Mouse (Mus musculus) right cerebral cortex, postnatal 4 days (tissue): ENCODE results near the gene Prkab1.

ENCODE experiments used
- DNase-seq: peaks from one replicate; pipeline ENCODE4 v3.0.0-alpha.2; 2022

Prkab1 gene

DNA sequence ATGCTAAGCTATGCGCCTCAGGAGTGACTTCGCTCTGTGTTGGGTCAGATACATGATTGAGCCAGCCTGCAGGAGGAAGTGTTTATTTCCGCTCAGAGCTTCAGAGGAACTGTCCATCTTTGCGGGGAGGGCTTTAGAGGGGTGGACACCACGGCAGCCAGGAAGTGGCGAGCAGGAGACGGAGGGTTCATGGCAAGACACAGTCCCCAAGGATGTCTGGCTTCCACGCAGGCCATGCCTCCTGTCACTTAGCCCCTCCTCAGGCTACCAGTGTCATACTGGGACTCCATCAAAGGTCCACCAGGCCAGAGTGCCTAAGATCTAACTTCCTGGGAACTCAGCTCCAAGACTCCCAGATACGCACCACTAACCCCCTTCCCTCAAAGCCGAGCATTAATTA lies 46.6 kb downstream of the Prkab1 start:
- DNase-seq = no peak

DNA sequence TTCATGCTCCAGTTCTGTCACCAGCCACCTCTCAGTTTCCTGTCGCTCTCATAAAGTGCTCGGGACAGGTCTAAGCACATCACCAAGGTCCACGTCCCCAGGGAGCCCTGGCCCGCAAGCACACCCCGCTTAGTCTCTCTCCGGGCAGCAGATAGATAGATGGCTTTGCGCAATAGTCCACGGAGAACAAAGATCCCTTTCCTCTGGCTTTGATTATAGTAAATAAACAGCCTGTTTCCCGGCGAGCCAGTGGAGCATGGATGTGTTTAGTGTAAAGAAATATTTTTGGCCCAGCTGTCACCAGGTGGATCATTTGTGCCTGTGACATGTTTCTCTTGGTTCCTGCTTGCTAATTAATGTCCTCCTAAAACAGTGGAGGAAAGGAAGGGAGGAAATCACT lies 47.0 kb downstream of the Prkab1 start:
- DNase-seq = no peak

DNA sequence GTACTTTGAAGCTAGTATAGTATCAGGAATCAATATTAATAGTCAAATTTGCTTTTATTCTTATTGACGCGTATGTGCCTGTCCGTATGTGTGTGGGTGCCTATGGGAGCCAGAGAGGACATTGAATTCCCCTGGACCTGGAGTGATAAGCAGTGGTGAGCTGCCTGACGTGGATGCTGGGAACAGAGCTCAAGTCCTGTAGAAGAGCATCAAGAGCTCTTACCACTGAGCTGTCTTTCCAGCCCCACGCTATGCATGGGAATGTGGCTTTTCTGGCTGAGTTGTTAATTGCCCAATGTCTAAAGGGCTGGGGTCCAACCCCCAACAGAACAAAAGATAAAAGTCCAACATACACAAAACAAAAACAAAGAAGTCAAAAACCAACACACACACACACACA lies 47.9 kb downstream of the Prkab1 start:
- no peak for DNase-seq

DNA sequence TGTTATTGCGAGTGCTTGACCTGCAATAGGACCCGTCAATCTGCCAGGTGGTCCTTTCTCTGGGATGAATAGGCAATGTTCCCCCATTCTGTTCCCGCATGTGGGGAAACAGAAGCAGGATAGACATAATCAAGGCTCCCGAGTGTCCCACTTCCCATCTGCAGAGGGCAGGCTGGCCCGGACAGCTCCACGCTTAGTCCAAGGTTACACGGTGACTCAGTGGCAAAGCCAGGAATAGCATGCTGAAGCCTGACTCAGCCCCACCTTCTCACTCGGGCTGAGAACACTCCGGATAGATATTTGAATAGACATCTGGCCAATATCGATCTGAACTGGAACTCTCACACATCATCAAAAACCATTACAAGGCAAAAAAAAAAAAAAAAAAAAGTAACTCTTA lies 48.6 kb downstream of the Prkab1 start:
- no peak for DNase-seq

DNA sequence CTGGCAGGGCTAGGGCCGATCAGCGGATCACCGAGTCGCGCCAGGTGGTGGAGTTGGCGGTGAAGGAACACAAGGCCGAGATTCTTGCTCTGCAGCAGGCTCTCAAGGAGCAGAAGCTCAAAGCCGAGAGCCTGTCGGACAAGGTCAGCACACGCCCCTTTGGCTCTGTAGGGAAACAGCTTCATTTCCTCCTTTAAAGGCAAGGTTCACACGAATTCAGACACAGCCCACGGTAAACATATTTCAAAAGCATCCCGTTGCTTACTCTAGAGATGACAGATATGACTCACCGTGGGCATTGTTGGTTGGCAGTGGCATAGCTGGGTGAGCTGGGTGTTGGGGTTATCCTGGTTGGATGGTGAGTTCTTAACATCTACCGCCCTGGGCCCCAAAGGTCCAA lies 53.1 kb downstream of the Prkab1 start:
- no peak for DNase-seq
